Mouse (Mus musculus) ES-E14 (cell line): ENCODE data around the gene Stk16.

ENCODE experiments used
- CHD2 ChIP-seq: IDR thresholded peaks from 2 replicates; pipeline ENCODE4 v1.6.1; 2014; ENCODE audit warnings: mild to moderate bottlenecking, low read depth, low read length, inconsistent platforms
- HCFC1 ChIP-seq: IDR thresholded peaks from 2 replicates; pipeline ENCODE4 v1.6.1; 2012; ENCODE audit warnings: low read length, inconsistent platforms, borderline replicate concordance; ENCODE audit not compliant: insufficient read depth

DNA sequence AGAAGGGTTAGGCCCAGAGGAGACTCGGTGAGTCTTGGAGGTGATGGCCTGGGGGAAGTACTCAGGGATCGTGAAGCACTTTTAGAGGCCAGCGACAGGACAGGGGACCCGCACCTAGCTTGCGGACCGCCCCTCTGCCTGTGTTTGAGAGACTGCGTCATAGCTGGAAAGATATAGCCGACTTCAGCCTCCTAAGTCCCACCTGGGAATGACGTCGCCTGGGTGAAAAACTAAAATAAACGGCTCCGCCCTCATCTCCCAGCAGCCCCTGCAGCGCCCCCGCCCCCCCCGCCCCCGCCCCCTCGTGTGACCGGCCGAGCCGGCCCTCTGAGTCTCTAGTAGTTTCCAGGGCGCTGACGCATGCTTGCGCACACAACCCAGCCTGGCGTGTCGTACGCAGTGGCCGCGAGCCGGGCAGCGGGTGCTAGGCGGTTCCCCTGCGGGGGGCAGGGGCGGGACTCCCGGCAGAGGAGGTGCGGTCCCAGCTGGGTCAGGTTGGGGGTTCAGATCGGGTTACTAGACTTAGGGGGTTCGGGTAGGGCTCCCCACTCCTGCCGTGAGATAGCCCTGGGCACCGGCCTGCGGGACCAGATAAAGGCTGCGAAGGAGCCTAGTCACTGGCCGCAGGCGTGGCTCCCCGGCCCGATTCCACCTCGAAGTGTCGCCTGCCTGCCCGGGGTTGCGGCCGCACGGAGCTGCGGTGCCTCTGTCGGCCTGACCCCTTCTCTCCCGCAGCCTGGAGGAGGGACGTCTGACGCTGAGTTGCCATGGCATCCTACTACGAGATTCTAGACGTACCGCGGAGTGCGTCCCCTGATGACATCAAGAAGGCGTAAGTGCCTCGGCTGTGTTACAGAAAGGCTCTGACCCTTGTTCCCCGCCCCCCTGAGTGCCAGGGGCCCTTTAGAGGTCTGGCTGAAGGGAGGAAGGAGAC lies 25.7 kb downstream of the Stk16 start, which contains the start of gene Dnajb2:
- no peak for TF ChIP-seq CHD2
- TF ChIP-seq HCFC1 = no peak
